Mouse (Mus musculus) left cerebral cortex, postnatal 10 days (tissue): ENCODE data around the gene St3gal6. TPM values are rescaled to one million over a fixed set of nuclear protein-coding genes. Genes with fewer than 3 reads are reported as not detected.

ENCODE experiments used
- DNase-seq, 2 experiments: peaks; one replicate each; pipeline ENCODE4 v3.0.0; 2021 to 2022; ENCODE audit warnings: low spot score in 2 of 2, mixed read lengths in 1 of 2; ENCODE audit errors: extremely low spot score in 1 of 2
- intact Hi-C: fragments of 180-260 bp; cut with DNase I; formaldehyde crosslinking; loops from one replicate; pipeline ENCODE4 v1.15.1; 2025
- total RNA-seq, 2 experiments: library from RNA; stranded (reverse); gene quantifications; 2 replicates each; pipeline ENCODE4 v1.2.3; 2021

St3gal6 gene
- total RNA-seq, 2 experiments from 2014 or later = 20.6 to 22.1 TPM

DNA sequence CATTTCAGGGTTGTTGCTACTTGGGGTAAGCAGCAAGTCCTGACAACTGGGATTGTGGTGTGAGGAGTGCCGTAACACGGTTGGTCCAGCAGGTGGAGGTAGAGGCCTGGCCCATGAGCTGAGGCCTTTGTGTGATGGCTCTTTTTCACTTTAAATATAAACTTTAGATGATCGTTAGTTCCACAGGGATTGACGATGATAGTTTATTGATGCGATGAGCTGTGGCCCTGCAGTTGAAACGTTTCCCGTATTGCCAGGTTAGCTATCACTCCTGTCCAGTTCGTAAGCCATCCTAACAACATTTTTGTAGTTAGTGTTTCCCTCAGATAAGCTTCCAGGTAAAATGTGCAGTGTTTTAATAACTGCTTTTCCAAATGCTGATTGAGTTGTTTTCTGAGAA, 69.4 kb downstream of the St3gal6 start:
- intact Hi-C loops = loop anchor here (2.0 kb wide), 1 partner anchor 170 kb away; no protein-coding TSS in a partner anchor
- peak in 1 of 2 experiments; percentile 48 for DNase-seq

DNA sequence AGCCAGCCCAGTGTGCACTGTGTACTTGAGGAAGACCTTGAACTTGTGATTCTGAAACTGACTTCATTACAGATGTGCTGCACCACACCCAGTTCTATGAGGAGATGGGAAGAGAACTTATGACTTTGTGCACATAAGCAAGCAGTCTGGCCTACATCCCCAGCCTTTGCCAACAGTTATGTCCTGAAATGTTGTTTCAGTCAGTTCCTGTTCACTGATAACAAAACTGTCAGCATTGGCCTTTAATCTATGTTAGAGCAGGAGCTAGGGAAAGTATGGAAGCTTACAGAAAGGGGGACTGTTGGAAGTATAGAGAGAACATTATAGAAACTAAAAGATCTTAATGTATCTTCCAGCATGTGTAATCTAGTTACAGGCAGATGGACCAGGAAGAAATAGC, 70.2 kb downstream of the St3gal6 start:
- DNase-seq = no peak
- intact Hi-C loops = loop anchor here (2.0 kb wide), 1 partner anchor 171 kb away; no protein-coding TSS in a partner anchor

DNA sequence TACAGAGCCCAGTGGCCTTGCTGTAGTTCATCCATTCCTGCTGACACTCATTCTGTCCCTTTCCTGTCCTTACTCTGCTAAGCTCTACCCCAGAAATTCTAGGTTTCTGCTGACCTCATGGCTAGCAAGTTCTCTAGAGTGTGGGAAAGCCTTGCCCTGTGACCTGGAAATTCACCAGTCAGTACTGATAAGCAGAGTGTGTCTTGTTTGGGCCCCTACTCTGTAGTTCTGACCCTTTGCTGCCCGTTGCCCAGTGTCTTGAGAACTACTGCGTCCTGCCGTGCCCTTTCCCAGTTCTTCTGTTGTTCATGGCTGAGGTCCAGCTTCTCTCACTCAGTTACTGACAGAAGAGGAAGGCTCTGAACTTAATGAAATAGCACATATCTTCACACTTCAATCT, 70.9 kb downstream of the St3gal6 start:
- peak in 1 of 2 experiments; percentile 32 for DNase-seq
- intact Hi-C loops = no loop called here

DNA sequence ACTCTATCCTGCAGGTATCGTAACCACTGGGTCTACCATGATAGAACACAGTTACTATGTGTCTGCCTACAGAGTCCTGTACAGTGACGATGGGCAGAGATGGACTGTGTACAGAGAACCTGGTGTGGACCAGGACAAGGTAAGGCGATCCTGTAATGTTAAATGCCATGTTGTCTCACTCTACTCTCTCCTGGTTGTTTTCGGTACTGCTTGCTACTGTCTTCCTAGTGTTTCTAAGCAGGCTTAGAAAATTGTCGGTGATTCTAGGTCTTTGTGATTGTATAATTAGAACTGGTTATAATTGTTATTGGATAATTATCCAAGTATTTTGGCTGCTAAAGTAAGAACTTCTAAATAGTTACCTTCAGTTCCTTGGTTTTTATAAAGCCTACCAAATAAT, 72.4 kb downstream of the St3gal6 start:
- intact Hi-C loops = loop anchor here (2.0 kb wide), 1 partner anchor 153 kb away; no protein-coding TSS in a partner anchor
- no peak for DNase-seq

DNA sequence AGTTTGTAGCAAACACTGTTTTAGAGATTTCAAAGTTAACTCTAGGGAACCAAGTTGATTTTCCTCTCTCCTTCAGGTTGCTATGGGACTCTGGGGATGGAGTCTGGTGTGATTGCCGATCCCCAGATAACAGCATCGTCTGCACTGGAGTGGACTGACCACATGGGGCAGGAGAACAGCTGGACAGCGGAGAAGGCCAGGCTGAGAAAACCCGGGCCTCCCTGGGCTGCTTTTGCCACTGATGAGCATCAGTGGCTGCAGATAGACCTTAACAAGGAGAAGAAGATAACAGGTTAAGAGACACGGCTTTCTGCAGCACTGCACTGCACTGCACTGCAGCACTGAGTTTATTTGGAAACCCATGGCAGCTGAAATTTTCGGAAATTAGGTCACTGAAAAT, 73.4 kb downstream of the St3gal6 start:
- DNase-seq = no peak
- intact Hi-C loops = loop anchor here (2.0 kb wide), 1 partner anchor 152 kb away; no protein-coding TSS in a partner anchor

DNA sequence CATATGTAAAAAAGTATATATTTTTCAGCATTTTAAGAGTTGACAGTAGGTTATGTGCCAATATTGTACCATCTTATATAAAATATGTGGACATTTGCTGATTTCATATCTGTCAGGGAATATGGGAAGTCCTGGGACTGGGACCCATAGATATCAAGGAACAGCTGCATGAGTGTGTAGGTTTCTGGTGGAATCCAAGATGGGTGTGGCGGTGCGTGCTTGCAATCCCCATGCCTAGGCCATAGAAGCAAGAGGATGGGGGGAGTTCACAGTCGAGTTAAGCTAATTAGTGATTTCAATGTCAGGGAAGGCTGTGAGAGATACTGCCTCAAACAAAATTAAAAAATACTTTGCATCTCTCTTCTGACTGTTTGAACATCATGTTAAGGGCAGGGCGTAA, 75.0 kb downstream of the St3gal6 start:
- intact Hi-C loops = no loop called here
- DNase-seq = no peak

DNA sequence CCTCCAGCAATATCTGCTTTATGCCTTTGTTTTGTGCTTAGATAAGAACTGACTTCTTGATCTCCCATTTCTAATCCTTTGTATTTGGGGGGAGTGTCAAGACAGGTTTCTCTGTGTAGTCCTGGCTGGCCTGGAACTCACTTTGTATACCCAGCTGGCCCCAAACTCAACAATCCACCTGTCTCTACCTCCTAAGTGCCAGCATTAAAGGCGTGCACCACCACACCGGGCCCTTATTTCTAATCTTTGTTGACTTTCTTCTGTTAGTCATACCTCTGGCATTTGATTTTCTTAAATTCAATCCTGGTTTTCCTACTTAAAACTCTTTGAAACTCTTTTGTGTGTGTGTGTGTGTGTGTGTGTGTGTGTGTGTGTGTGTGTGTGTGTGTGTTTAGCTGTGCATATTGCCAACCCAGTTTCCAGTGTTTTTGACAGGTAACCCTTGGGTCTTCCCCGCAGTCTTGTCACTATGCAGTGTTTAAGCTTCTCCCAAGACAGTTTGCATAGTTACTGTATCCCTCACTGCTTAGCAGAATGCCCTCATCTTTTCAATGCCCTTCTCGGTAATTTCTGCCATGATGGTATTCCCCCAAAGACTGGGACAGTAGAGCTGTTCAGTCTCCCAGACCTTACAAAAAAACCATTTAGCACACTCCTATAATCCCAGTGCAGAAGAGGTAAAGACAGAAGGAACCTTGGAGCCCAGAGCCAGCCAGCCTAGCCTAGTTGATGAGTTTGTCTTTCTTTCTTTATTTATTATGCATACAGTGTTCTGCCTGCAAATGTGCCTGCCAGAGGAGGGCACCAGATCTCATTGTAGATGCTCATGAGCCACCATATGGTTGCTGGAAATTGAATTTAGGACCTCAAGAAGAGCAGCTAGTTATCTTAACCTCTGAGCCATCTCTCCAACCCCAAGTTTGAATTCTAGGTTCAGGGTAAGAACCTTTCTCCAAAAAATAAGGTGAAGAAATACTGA, 77.5 kb downstream of the St3gal6 start:
- intact Hi-C loops = no loop called here

DNA sequence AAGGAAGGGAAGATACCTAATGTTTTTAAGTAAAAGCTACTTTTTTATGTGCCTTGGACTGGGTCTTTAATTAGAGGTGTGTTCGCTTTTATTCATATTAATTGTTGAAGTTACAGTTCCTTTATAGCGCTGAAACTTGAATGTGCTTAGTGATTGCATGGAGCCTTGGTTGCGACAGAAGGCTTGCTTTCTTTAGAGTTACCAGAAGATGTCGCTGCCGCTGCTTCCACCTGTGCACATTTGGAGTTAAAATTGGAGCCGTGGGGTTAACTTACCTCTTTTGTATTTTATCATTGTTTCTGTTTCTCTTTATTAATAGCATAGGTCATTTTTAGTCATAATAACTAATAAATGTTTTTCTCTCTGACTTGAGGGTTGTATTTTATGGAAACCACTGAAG, 79.3 kb downstream of the St3gal6 start:
- intact Hi-C loops = no loop called here
- DNase-seq = no peak

More for the DNA sequence above, 77.5 kb downstream of the St3gal6 start:
- no peak for DNase-seq

DNA sequence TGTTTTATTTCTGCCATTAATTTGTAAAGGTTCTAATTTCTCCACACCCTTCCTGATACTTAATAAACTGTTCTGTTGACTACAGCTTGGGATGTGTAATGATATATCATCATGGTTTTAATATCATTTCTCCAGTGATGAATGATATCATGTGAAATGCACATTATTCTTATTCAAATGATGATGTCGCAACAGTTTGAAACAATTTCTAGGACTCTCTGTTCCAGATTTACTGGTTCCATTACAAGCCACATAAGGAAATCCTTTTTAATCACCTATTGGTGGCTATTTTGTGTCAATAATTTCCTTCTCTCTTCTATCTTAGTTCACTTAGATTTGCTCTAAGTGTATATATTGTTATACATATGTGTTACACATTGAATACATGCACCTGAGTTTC, 91.7 kb downstream of the St3gal6 start:
- intact Hi-C loops = no loop called here
- no peak for DNase-seq

DNA sequence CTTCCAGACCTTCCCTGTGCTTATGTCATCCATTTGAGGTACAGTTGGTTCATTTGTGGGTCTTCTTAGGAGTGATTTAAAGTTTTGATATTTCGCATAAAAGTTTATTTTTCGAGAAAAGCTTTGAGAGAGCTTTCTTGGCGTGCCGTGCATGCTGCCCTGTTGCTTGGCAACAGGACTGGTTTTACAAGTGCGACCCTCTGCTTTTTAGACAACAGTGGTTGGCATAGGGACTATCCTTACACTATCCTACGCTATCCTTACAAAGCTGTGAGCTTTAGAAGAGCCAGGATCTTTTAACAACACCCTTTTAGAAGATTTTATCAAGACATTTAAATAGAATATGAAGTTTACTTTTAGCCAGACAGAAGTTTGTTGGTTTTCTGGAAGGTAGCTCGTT, 93.8 kb downstream of the St3gal6 start:
- intact Hi-C loops = no loop called here
- DNase-seq = no peak

DNA sequence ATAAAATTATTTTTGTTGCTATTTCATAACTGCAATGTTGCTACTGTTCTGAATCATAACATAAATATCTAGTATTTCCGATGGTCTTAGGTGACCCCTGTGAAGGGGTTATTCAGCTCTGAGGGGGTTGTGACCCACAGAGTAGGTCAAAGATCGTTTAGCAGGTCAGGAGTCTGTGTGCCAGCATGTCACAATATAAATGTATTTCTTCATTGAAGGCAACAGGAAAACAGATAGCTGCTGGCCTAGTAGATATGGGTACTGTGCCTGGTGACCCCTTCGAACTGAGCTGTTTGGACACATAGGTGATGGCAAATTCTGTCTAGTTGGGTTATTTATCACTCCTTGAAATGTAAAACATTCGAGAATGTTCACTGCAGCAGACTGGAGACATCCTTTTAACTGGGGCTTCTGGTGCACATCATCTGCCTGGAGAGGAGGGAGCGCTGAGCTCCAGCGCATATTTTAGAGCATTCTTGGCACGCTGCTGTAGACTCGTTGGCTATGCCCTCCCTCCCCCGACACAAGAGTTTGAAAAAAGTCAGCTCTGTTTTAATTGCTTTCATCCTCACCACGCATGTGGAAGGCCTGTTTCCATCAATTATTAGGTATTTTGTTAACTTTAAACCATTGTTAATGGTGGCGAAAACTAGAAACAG, 102.2 kb downstream of the St3gal6 start:
- DNase-seq = peak; percentile 31 to 46
- intact Hi-C loops = no loop called here

Other genes starting within 250 kb of the St3gal6 start
- 10 to 100 TPM; 36.4 to 36.7 TPM for gene Dcbld2, start 115.8 kb downstream of the St3gal6 start, total RNA-seq
- gene Gm813, start 92.7 kb upstream of the St3gal6 start, total RNA-seq = not detected
- gene E330017A01Rik, start 114.5 kb upstream of the St3gal6 start, total RNA-seq = not detected
- 10 to 100 TPM; 27.7 to 28.9 TPM for gene Cpox, start 146.0 kb upstream of the St3gal6 start, total RNA-seq
- gene Gpr15, start 194.8 kb upstream of the St3gal6 start, total RNA-seq = not detected
- 100 to 1,000 TPM; 119 to 122 TPM for gene Cldnd1, start 203.7 kb upstream of the St3gal6 start, total RNA-seq
- not detected for gene Olfr172, start 238.9 kb upstream of the St3gal6 start, total RNA-seq